Mouse (Mus musculus) liver, postnatal 0 days (tissue): ENCODE measurements around the gene Parp16.

Experiments used
- CTCF ChIP-seq: sonication (generic); IDR thresholded peaks from 2 replicates; pipeline ENCODE4 v1.5.1; 2016; ENCODE audit warnings: antibody characterized with exemption, low read depth
- EP300 ChIP-seq: IDR thresholded peaks from 2 replicates; pipeline ENCODE4 v1.6.1; 2016; ENCODE audit warnings: antibody characterized with exemption, low read depth, mild to moderate bottlenecking

GRCm38 (mm10) chr9:65261591-65262230 is 66.6 kb downstream of the Parp16 start:
- TF ChIP-seq CTCF: no peak
- TF ChIP-seq EP300: no peak
